Mouse (Mus musculus) heart, embryonic 12.5 days (tissue): ENCODE data around the gene Adamtsl4. TPM values are rescaled to one million over a fixed set of nuclear protein-coding genes. Genes with fewer than 3 reads are reported as not detected.

Experiments used
- ATAC-seq: fragments of 200-750 bp; cut with Nextera tagmentation; 2 replicates; pipeline ENCODE4 v1.8.0; 2017; ENCODE audit warnings: moderate TSS enrichment, moderate library complexity; ENCODE audit not compliant: insufficient number of reproducible peaks, low FRiP score
- H3K27ac ChIP-seq: fragments of 300-500 bp; sonication (generic); 2 replicates; pipeline ENCODE4 v1.5.1; 2016; ENCODE audit warnings: mild to moderate bottlenecking, moderate library complexity; ENCODE audit not compliant: poor library complexity, severe bottlenecking
- H3K27me3 ChIP-seq: fragments of 300-500 bp; sonication (generic); replicated peaks from 2 replicates; pipeline ENCODE4 v1.6.1; 2016; ENCODE audit warnings: mild to moderate bottlenecking, moderate library complexity
- H3K36me3 ChIP-seq: fragments of 300-500 bp; sonication (generic); 2 replicates; pipeline ENCODE4 v1.6.1; 2016; ENCODE audit warnings: mild to moderate bottlenecking, moderate library complexity
- H3K4me1 ChIP-seq: fragments of 300-500 bp; sonication (generic); replicated peaks from 2 replicates; pipeline ENCODE4 v1.6.1; 2016; ENCODE audit warnings: mild to moderate bottlenecking
- H3K4me2 ChIP-seq: fragments of 300-500 bp; sonication (generic); 2 replicates; pipeline ENCODE4 v1.6.1; 2016; ENCODE audit warnings: mild to moderate bottlenecking, moderate library complexity
- H3K4me3 ChIP-seq: fragments of 300-500 bp; sonication (generic); 2 replicates; pipeline ENCODE4 v1.5.1; 2016; ENCODE audit warnings: mild to moderate bottlenecking
- H3K9ac ChIP-seq: fragments of 300-500 bp; sonication (generic); 2 replicates; pipeline ENCODE4 v1.6.1; 2016; ENCODE audit warnings: mild to moderate bottlenecking, moderate library complexity
- H3K9me3 ChIP-seq: fragments of 300-500 bp; sonication (generic); replicated peaks from 2 replicates; pipeline ENCODE4 v1.6.1; 2016; ENCODE audit warnings: mild to moderate bottlenecking, moderate library complexity
- WGBS: fragments of 180-500 bp; shearing (Covaris S2); methylation state at CpG from one replicate; pipeline ENCODE4 v1.1.7; 2016; 5-methylcytosine and 5-hydroxymethylcytosine counted together
- polyA plus RNA-seq: library from polyadenylated mRNA; unstranded; fragments of >200 nt; fragmentation: Nextera tagmentation; extraction: Ambion mirVana; gene quantifications from 2 replicates; pipeline ENCODE4 v1.2.1, GENCODE M21; 2016

Gene Adamtsl4
- polyA plus RNA-seq, 1 experiment from 2014 or later = 4.3 TPM

DNA sequence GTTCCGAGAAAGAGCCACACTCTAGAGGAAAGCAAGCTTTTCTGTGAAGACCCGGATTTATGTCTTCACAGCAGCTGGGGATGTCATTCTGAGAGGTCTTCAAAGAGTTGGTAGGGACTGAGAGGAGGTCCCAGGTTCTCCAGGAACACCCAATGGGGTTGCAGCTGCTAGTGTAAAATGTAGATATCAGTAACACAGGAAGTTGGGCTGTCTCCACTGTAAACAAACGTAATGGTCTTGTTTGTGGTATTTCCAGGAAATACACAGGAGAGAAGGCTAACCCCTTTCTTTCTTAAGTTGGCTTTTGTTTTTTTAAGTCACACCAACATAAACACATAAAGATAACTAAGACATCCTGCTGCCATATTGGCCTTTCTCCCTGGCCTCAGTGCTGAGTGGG lies 34.7 kb upstream of the Adamtsl4 start:
- no peak for ATAC-seq
- no peak overlapping the region for H3K27ac ChIP-seq

DNA sequence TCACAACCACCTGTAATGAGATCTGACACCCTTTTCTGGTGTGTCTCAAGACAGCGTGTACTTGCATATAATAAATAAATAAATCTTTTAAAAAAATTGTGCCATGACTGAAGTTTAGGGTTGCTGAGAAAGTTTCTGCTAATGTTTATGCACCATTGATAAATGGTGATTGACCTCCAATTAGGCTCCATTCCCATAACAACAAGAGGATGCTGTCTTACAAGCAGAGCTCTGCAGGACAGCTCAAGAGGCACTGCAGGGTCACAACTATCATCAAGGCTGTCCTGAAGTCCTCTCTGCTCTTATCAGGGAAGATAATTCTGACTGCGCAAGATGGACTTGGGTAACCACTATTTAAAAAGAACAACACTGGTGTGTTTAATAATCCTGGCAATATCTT lies 30.4 kb upstream of the Adamtsl4 start:
- 0 out of 2 replicates have a peak, but pooled peaks cover 2% of the 10 kb centered on the region for H3K9me3 ChIP-seq
- no peak overlapping the region for H3K4me3 ChIP-seq
- H3K36me3 ChIP-seq = no peaks in the 10 kb centered on the region
- H3K9ac ChIP-seq = no peak overlapping the region
- no peak overlapping the region for H3K27ac ChIP-seq
- no peak overlapping the region for H3K4me2 ChIP-seq
- 67% methylated on average over 2 of the region's 2 CpGs for WGBS
- H3K4me1 ChIP-seq = no peaks in the 10 kb centered on the region; the same call in 1 of the 2 replicates
- H3K27me3 ChIP-seq = no peaks in the 10 kb centered on the region
- ATAC-seq = no peak

More for the DNA sequence above, 34.7 kb upstream of the Adamtsl4 start:
- no peaks in the 10 kb centered on the region for H3K27me3 ChIP-seq
- no peak overlapping the region for H3K9ac ChIP-seq
- 60% methylated on average over 3 of the region's 3 CpGs for WGBS
- no peaks in the 10 kb centered on the region for H3K36me3 ChIP-seq
- peaks cover 11% of the 10 kb centered on the region for H3K4me1 ChIP-seq
- H3K9me3 ChIP-seq = no peaks in the 10 kb centered on the region
- H3K4me2 ChIP-seq = no peak overlapping the region
- H3K4me3 ChIP-seq = no peak overlapping the region

DNA sequence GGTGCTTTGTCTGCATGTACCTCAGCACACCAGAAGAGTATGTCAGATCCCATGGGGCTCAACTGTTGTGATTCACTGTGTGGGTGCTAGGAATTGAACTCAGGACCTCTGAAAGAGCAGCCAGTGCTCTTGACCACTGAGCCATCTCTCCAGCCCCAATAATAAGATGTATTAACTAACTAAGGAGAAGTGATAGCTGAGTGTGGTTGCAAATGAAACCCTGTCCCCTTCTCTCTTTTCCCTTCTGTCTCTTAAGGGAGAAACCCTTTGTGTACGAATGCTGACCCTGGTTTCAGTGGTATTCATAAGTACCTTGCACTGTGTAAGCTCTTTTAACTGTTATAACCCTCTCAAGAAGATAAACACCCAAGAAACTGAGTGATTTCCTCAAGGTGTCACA lies 28.4 kb upstream of the Adamtsl4 start:
- H3K9ac ChIP-seq = no peak overlapping the region
- ATAC-seq = no peak
- 72% methylated on average over 1 of the region's 1 CpGs for WGBS
- no peak overlapping the region for H3K27ac ChIP-seq
- no peaks in the 10 kb centered on the region for H3K27me3 ChIP-seq
- H3K4me1 ChIP-seq = no peaks in the 10 kb centered on the region; the same call in 1 of the 2 replicates
- H3K4me3 ChIP-seq = no peak overlapping the region
- 0 out of 2 replicates have a peak, but pooled peaks cover 6% of the 10 kb centered on the region for H3K9me3 ChIP-seq
- no peaks in the 10 kb centered on the region for H3K36me3 ChIP-seq
- H3K4me2 ChIP-seq = no peak overlapping the region

DNA sequence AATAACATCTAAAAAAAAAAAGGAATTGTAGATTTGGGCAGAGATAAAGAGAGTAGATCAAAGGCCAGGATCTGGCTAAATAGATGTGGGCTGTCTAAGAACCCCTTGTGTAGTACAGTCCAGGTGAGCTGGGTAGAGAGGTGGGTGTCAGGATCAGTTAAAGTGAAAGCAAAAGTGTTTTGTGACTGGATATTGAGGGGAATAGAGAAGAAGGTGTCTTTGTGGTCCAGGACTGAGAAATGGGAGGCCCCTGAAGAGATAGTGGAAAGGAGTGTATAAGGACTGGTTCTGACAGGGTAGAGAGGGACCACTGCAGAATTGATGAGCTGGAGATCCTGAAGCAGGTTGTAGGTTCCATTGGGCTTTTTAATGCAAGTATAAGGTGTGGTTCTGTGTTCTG lies 22.2 kb upstream of the Adamtsl4 start:
- Histone ChIP-seq H3K9me3 (0 out of 2 replicates have a peak, but pooled peaks cover 6% of the 10 kb centered on the region), H3K36me3 (no peaks in the 10 kb centered on the region), H3K4me2 (no peak overlapping the region), H3K9ac (no peak overlapping the region), H3K27me3 (no peaks in the 10 kb centered on the region), H3K27ac (no peak overlapping the region), H3K4me1 (no peaks in the 10 kb centered on the region), H3K4me3 (no peak overlapping the region)
- no peak; the same call in 1 of the 2 replicates for ATAC-seq

DNA sequence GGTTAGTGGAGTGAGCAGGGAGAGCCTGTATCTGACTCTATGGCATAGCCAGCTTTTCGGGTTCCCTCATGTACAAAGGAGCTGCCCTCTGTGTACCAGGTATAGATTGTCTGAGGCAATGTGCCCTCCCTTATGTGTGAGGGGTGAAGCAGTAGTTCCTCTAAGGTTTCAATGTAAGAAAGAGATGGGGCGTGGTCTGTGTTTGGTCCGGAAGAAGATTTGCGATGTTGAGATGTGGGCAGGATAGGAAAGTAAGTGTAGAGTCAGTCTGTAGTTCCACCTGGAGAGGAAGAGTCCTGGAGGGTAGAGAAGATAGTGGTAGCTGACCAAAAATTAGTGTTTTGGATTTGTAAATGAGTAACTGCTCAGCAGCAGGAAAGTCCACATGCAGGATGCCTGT lies 21.3 kb upstream of the Adamtsl4 start:
- no peak for ATAC-seq
- H3K27me3 ChIP-seq = no peaks in the 10 kb centered on the region
- 0 out of 2 replicates have a peak, but pooled peaks cover 6% of the 10 kb centered on the region for H3K9me3 ChIP-seq
- no peak overlapping the region for H3K9ac ChIP-seq
- H3K36me3 ChIP-seq = no peaks in the 10 kb centered on the region
- no peak overlapping the region for H3K27ac ChIP-seq
- no peak overlapping the region for H3K4me3 ChIP-seq
- WGBS = 89% methylated on average over 4 of the region's 4 CpGs
- no peak overlapping the region for H3K4me2 ChIP-seq
- no peaks in the 10 kb centered on the region for H3K4me1 ChIP-seq

DNA sequence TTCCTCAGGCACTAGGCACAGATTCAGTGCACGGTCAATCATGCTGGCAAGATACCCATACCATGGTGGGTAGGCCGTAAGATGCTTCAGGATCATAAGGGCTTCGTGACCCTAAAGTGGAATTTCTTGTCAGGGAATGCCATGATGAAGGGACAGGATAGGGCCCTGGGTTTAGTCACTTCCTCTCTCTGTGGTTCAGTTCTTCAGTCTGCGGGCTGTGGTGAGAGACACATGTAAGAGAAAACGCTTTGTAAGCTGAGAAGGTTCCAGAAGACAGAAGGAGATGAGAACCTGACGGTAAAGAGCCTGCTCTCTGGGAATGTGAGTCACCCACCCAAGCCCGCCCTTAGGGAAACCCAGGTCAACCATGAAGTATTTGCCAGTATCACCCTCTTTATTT lies 19.8 kb upstream of the Adamtsl4 start:
- WGBS = 76% methylated on average over 7 of the region's 7 CpGs
- Histone ChIP-seq H3K36me3 (no peaks in the 10 kb centered on the region), H3K9ac (no peak overlapping the region), H3K27me3 (no peaks in the 10 kb centered on the region), H3K27ac (no peak overlapping the region), H3K4me1 (peaks cover 2% of the 10 kb centered on the region; the same call in 1 of the 2 replicates), H3K4me2 (no peak overlapping the region), H3K9me3 (no peaks in the 10 kb centered on the region), H3K4me3 (no peak overlapping the region)
- no peak for ATAC-seq

DNA sequence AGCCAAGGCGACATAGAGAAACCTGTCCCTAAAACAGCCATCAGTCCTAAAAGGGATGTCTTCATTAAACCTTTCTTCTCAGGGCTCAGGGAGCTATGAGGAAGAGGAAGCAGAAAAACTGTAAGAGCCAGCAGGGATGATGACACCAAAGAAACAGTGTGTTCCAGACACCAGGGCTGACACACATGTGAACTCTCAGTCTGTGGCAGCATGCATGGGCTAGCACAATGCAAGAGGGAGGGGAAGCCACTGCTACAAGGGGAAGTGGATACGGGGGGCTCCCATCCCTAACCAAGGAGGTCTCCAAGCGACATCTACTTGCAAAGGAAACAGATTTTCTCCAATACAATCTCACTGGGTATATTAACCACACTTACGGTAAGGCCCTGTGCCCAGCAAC lies 18.6 kb upstream of the Adamtsl4 start:
- WGBS = 88% methylated on average over 4 of the region's 4 CpGs
- ATAC-seq = no peak

DNA sequence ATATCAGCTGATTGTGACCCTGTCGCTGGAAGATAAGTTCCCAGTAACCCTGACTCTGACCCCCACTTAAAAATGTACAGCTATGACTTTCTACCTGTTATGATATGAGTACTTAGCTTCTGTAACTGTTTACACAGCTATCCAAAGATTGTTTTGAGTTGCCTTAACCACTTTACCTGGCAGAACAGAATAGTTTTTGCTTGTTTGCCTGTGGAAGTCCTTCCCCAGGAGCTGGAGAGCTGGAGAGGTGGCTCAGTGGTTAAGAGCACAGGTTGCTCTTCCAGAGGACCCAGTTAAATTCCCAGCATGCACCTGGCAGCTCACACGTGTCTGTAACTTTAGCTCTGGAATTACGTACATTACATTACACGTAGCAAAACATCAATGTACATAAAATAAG lies 16.9 kb upstream of the Adamtsl4 start:
- WGBS = 86% methylated on average over 4 of the region's 4 CpGs
- no peak for ATAC-seq
- H3K9me3 ChIP-seq = no peaks in the 10 kb centered on the region
- no peaks in the 10 kb centered on the region for H3K36me3 ChIP-seq
- no peak overlapping the region for H3K4me2 ChIP-seq
- no peak overlapping the region for H3K9ac ChIP-seq
- no peak overlapping the region for H3K4me3 ChIP-seq
- no peaks in the 10 kb centered on the region for H3K27me3 ChIP-seq
- no peak overlapping the region for H3K27ac ChIP-seq
- peaks cover 25% of the 10 kb centered on the region for H3K4me1 ChIP-seq

More for the DNA sequence above, 18.6 kb upstream of the Adamtsl4 start:
- no peaks in the 10 kb centered on the region for H3K36me3 ChIP-seq
- no peak overlapping the region for H3K9ac ChIP-seq
- H3K27me3 ChIP-seq = no peaks in the 10 kb centered on the region
- no peak overlapping the region for H3K4me3 ChIP-seq
- no peak overlapping the region for H3K27ac ChIP-seq
- peaks cover 14% of the 10 kb centered on the region for H3K4me1 ChIP-seq
- no peaks in the 10 kb centered on the region for H3K9me3 ChIP-seq
- H3K4me2 ChIP-seq = no peak overlapping the region

DNA sequence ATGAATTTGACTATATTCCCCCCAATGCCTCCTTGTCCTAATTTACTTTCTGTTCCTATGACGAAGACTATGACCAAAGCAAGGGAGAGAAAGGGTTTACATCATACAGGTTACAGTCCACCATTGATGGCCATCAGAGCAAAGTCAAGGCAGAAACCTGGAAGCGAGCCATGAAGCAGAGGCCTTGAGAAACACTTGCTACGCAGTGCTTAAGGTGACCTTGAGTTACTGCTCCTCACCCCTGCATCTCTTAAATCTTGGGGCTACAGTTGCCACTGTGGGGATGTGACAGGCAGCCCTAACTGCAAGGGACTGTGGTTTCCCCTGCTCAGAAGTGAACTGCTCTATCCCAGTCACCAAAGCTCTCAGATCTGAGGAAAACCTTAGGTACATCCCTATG lies 15.6 kb upstream of the Adamtsl4 start:
- no peak overlapping the region for H3K9ac ChIP-seq
- no peak overlapping the region for H3K4me3 ChIP-seq
- no peak overlapping the region for H3K4me2 ChIP-seq
- no peaks in the 10 kb centered on the region for H3K9me3 ChIP-seq
- no peak overlapping the region for H3K27ac ChIP-seq
- no peaks in the 10 kb centered on the region for H3K27me3 ChIP-seq
- H3K4me1 ChIP-seq = peaks cover 25% of the 10 kb centered on the region
- WGBS = 82% methylated on average over 3 of the region's 3 CpGs
- H3K36me3 ChIP-seq = no peaks in the 10 kb centered on the region
- no peak for ATAC-seq

DNA sequence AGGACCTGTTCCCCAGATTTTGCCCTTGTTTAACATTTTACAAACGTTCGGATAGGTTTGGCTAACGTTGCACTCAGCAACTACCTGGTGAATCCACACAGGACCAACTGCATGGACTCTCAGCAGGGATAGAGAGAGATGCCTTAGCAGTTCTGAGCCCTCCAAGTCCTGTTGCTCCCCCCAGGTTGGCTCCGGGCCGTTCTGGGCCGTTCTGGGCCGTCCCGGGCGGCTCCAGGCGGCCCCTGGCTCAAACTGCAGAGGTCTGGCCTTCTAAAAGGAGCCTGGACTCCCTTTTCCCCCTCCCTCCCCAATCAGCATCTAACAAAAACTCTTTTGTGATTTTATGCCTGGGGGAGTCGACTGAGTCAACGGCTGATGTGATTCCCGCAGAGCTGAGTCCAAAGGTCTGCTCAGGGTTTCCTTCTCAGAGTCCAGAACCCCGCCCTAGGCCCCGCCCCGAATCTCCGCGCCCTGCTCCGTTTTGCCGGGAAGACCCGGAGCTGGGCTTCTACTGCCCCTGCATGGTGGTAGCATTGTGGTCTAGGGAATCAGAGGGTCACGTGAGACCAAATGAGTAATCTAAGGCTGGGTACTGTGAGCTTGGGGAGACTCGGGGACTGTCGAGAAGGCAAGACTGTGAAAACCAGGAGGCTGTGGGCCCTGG lies 14.3 kb upstream of the Adamtsl4 start:
- Histone ChIP-seq H3K27me3 (no peaks in the 10 kb centered on the region), H3K4me2 (peak overlapping the region; percentile 74), H3K36me3 (no peaks in the 10 kb centered on the region), H3K27ac (peak overlapping the region; percentile 80), H3K4me1 (peaks cover 25% of the 10 kb centered on the region), H3K9me3 (no peaks in the 10 kb centered on the region), H3K9ac (peak overlapping the region; percentile 68), H3K4me3 (peak overlapping the region; percentile 34)
- 7% methylated on average over 24 of the region's 24 CpGs for WGBS
- ATAC-seq = peak; percentile 90

DNA sequence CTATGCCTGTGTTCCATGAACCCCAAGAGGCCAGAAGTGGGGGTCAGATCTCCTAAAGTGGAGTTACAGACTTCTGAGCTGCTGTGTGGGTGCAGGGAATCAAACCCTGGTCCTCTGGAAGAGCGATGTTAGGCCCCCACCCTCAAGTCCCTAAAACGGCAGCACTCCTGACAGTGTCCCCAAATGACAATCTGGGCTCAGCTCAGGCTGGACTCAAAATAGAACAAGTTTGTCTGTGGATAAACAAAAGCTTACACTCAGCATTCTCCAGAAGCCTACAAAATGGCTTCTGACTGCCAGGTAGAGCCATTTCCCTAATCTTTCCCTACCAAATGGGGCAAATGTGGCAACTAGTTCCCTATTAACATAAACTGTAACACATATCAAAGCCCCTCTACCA lies 13.4 kb upstream of the Adamtsl4 start:
- Histone ChIP-seq H3K27me3 (no peaks in the 10 kb centered on the region), H3K27ac (0 out of 2 replicates have a peak overlapping the region, but pooled peaks have one; percentile 80), H3K9ac (no peak overlapping the region), H3K9me3 (no peaks in the 10 kb centered on the region), H3K4me1 (peaks cover 33% of the 10 kb centered on the region), H3K36me3 (no peaks in the 10 kb centered on the region), H3K4me3 (no peak overlapping the region), H3K4me2 (no peak overlapping the region)
- 56% methylated on average over 2 of the region's 2 CpGs for WGBS
- ATAC-seq = no peak

DNA sequence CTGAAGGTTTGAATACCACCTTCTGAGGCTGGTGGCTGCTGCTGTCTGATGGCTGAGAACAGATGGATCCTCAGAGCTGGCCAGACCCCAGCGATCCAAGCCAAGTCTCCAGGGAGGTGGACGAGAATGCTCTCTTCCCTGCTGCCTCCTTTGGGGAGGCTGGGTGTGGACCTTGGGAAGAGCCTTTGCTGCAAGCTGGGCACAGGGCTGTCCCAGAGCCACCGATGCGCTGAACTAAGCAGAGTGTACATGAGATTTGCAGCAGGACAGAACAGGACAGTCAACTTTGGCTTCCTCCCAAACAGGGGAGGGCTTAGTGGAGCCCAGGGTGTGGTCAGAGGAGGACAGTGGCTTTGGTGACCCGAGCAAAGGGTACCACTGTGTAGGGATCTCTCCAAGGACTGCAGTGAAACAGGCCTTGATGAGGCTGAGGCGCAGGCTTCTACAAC lies 12.5 kb upstream of the Adamtsl4 start:
- ATAC-seq = no peak
- no peaks in the 10 kb centered on the region for H3K9me3 ChIP-seq
- H3K9ac ChIP-seq = no peak overlapping the region
- H3K4me3 ChIP-seq = no peak overlapping the region
- no peaks in the 10 kb centered on the region for H3K36me3 ChIP-seq
- H3K4me2 ChIP-seq = no peak overlapping the region
- H3K4me1 ChIP-seq = peaks cover 41% of the 10 kb centered on the region
- 63% methylated on average over 6 of the region's 6 CpGs for WGBS
- H3K27me3 ChIP-seq = no peaks in the 10 kb centered on the region
- no peak overlapping the region for H3K27ac ChIP-seq
